Mouse (Mus musculus) neural tube, embryonic 12.5 days (tissue): ENCODE data around the gene Ilf3. TPM values are rescaled to one million over a fixed set of nuclear protein-coding genes. Genes with fewer than 3 reads are reported as not detected.

ENCODE experiments used
- ATAC-seq: fragments of 200-750 bp; cut with Nextera tagmentation; 2 replicates; pipeline ENCODE4 v1.8.0; 2017; ENCODE audit warnings: low read depth, mild to moderate bottlenecking, moderate TSS enrichment, moderate library complexity; ENCODE audit not compliant: low FRiP score
- H3K27ac ChIP-seq: fragments of 300-500 bp; sonication (generic); 2 replicates; pipeline ENCODE4 v1.5.1; 2016
- H3K27me3 ChIP-seq: fragments of 300-500 bp; sonication (generic); replicated peaks from 2 replicates; pipeline ENCODE4 v1.6.1; 2016; ENCODE audit warnings: mild to moderate bottlenecking
- H3K36me3 ChIP-seq: fragments of 300-500 bp; sonication (generic); 2 replicates; pipeline ENCODE4 v1.6.1; 2016; ENCODE audit warnings: mild to moderate bottlenecking
- H3K4me1 ChIP-seq: fragments of 300-500 bp; sonication (generic); 2 replicates; pipeline ENCODE4 v1.6.1; 2016
- H3K4me2 ChIP-seq: fragments of 300-500 bp; sonication (generic); replicated peaks from 2 replicates; pipeline ENCODE4 v1.6.1; 2016; ENCODE audit warnings: mild to moderate bottlenecking
- H3K4me3 ChIP-seq: fragments of 300-500 bp; sonication (generic); 2 replicates; pipeline ENCODE4 v1.5.1; 2016
- H3K9ac ChIP-seq: fragments of 300-500 bp; sonication (generic); 2 replicates; pipeline ENCODE4 v1.6.1; 2016; ENCODE audit warnings: mild to moderate bottlenecking
- H3K9me3 ChIP-seq: fragments of 300-500 bp; sonication (generic); 2 replicates; pipeline ENCODE4 v1.6.1; 2016; ENCODE audit warnings: mild to moderate bottlenecking
- WGBS: fragments of 180-500 bp; shearing (Covaris S2); methylation state at CpG from one replicate; pipeline ENCODE4 v1.1.7; 2016; 5-methylcytosine and 5-hydroxymethylcytosine counted together
- polyA plus RNA-seq: library from polyadenylated mRNA; unstranded; fragments of >200 nt; fragmentation: Nextera tagmentation; extraction: Ambion mirVana; gene quantifications from 2 replicates; pipeline ENCODE4 v1.2.1, GENCODE M21; 2016

The Ilf3 gene
- polyA plus RNA-seq, 1 experiment from 2014 or later = 286 TPM

GRCm38 (mm10) chr9:21434410-21434809 lies 66.7 kb downstream of the Ilf3 start:
- Histone ChIP-seq H3K4me1 (no peaks in the 10 kb centered on the region), H3K9me3 (no peaks in the 10 kb centered on the region), H3K4me3 (no peak overlapping the region), H3K4me2 (no peak overlapping the region), H3K9ac (no peak overlapping the region), H3K27ac (no peak overlapping the region), H3K36me3 (no peaks in the 10 kb centered on the region), H3K27me3 (no peaks in the 10 kb centered on the region)
- WGBS = 99% methylated on average over 2 of the region's 2 CpGs
- no peak for ATAC-seq

- ATAC-seq = no peak
- Histone ChIP-seq H3K4me2 (no peak overlapping the region), H3K36me3 (no peaks in the 10 kb centered on the region), H3K27ac (no peak overlapping the region), H3K4me1 (no peaks in the 10 kb centered on the region), H3K4me3 (no peak overlapping the region), H3K9me3 (no peaks in the 10 kb centered on the region), H3K27me3 (no peaks in the 10 kb centered on the region), H3K9ac (no peak overlapping the region)
- WGBS = 93% methylated on average over 7 of the region's 7 CpGs
Observed at GRCm38 (mm10) chr9:21435777-21436635, 68.3 kb downstream of the Ilf3 start.

- no peak for ATAC-seq
- H3K4me3 ChIP-seq = no peak overlapping the region
- H3K4me2 ChIP-seq = no peak overlapping the region
- H3K27ac ChIP-seq = no peak overlapping the region
- H3K27me3 ChIP-seq = no peaks in the 10 kb centered on the region
- no peak overlapping the region for H3K9ac ChIP-seq
- no peaks in the 10 kb centered on the region for H3K9me3 ChIP-seq
- 97% methylated on average over 6 of the region's 6 CpGs for WGBS
- H3K4me1 ChIP-seq = no peaks in the 10 kb centered on the region
- H3K36me3 ChIP-seq = no peaks in the 10 kb centered on the region
Observed at GRCm38 (mm10) chr9:21437577-21437976, 69.9 kb downstream of the Ilf3 start.

- H3K27ac ChIP-seq = no peak overlapping the region
- H3K9ac ChIP-seq = no peak overlapping the region
- ATAC-seq = no peak
- 79% methylated on average over 3 of the region's 3 CpGs for WGBS
- H3K36me3 ChIP-seq = no peaks in the 10 kb centered on the region
- no peaks in the 10 kb centered on the region for H3K27me3 ChIP-seq
- no peak overlapping the region for H3K4me2 ChIP-seq
- H3K9me3 ChIP-seq = no peaks in the 10 kb centered on the region
- H3K4me3 ChIP-seq = no peak overlapping the region
- no peaks in the 10 kb centered on the region for H3K4me1 ChIP-seq
Observed at GRCm38 (mm10) chr9:21438219-21438618, 70.5 kb downstream of the Ilf3 start.

GRCm38 (mm10) chr9:21439456-21439855 lies 71.8 kb downstream of the Ilf3 start:
- ATAC-seq = no peak
- H3K9ac ChIP-seq = no peak overlapping the region
- H3K27ac ChIP-seq = no peak overlapping the region
- H3K27me3 ChIP-seq = no peaks in the 10 kb centered on the region
- no peaks in the 10 kb centered on the region for H3K36me3 ChIP-seq
- WGBS = 79% methylated on average over 3 of the region's 3 CpGs
- no peak overlapping the region for H3K4me3 ChIP-seq
- H3K9me3 ChIP-seq = no peaks in the 10 kb centered on the region
- no peaks in the 10 kb centered on the region for H3K4me1 ChIP-seq
- no peak overlapping the region for H3K4me2 ChIP-seq

GRCm38 (mm10) chr9:21439914-21440313 lies 72.2 kb downstream of the Ilf3 start:
- Histone ChIP-seq H3K9me3 (no peaks in the 10 kb centered on the region), H3K4me1 (no peaks in the 10 kb centered on the region), H3K4me2 (no peak overlapping the region), H3K36me3 (no peaks in the 10 kb centered on the region), H3K4me3 (no peak overlapping the region), H3K27me3 (no peaks in the 10 kb centered on the region), H3K9ac (no peak overlapping the region), H3K27ac (no peak overlapping the region)
- no peak for ATAC-seq
- 97% methylated on average over 2 of the region's 2 CpGs for WGBS

- H3K4me2 ChIP-seq = no peak overlapping the region
- H3K4me1 ChIP-seq = no peaks in the 10 kb centered on the region
- no peaks in the 10 kb centered on the region for H3K27me3 ChIP-seq
- peaks cover 2% of the 10 kb centered on the region; the same call in 1 of the 2 replicates for H3K36me3 ChIP-seq
- no peaks in the 10 kb centered on the region for H3K9me3 ChIP-seq
- H3K9ac ChIP-seq = no peak overlapping the region
- no peak for ATAC-seq
- H3K4me3 ChIP-seq = no peak overlapping the region
- no peak overlapping the region for H3K27ac ChIP-seq
Observed at GRCm38 (mm10) chr9:21440387-21440786, 72.7 kb downstream of the Ilf3 start.

GRCm38 (mm10) chr9:21443853-21444252 lies 76.2 kb downstream of the Ilf3 start:
- WGBS = 95% methylated on average over 8 of the region's 8 CpGs
- Histone ChIP-seq H3K36me3 (peaks cover 4% of the 10 kb centered on the region; the same call in 1 of the 2 replicates), H3K4me2 (no peak overlapping the region), H3K9me3 (no peaks in the 10 kb centered on the region), H3K4me1 (no peaks in the 10 kb centered on the region), H3K9ac (no peak overlapping the region), H3K4me3 (no peak overlapping the region), H3K27me3 (no peaks in the 10 kb centered on the region), H3K27ac (no peak overlapping the region)
- no peak for ATAC-seq

- H3K27me3 ChIP-seq = no peaks in the 10 kb centered on the region
- 93% methylated on average over 4 of the region's 4 CpGs for WGBS
- no peaks in the 10 kb centered on the region for H3K9me3 ChIP-seq
- H3K9ac ChIP-seq = no peak overlapping the region
- no peak overlapping the region for H3K4me3 ChIP-seq
- H3K27ac ChIP-seq = no peak overlapping the region
- peaks cover 4% of the 10 kb centered on the region; the same call in 1 of the 2 replicates for H3K36me3 ChIP-seq
- H3K4me1 ChIP-seq = no peaks in the 10 kb centered on the region
- H3K4me2 ChIP-seq = no peak overlapping the region
- no peak for ATAC-seq
Observed at GRCm38 (mm10) chr9:21444574-21444973, 76.9 kb downstream of the Ilf3 start.

GRCm38 (mm10) chr9:21445081-21445744 lies 77.5 kb downstream of the Ilf3 start:
- no peak overlapping the region for H3K9ac ChIP-seq
- H3K36me3 ChIP-seq = peaks cover 4% of the 10 kb centered on the region; the same call in 1 of the 2 replicates
- no peak for ATAC-seq
- no peaks in the 10 kb centered on the region for H3K4me1 ChIP-seq
- no peak overlapping the region for H3K4me2 ChIP-seq
- no peak overlapping the region for H3K27ac ChIP-seq
- no peaks in the 10 kb centered on the region for H3K9me3 ChIP-seq
- no peaks in the 10 kb centered on the region for H3K27me3 ChIP-seq
- 95% methylated on average over 6 of the region's 6 CpGs for WGBS
- H3K4me3 ChIP-seq = no peak overlapping the region

GRCm38 (mm10) chr9:21447778-21448177 lies 80.1 kb downstream of the Ilf3 start:
- Histone ChIP-seq H3K4me2 (no peak overlapping the region), H3K27ac (no peak overlapping the region), H3K36me3 (peaks cover 4% of the 10 kb centered on the region; the same call in 1 of the 2 replicates), H3K9me3 (no peaks in the 10 kb centered on the region), H3K27me3 (no peaks in the 10 kb centered on the region), H3K9ac (no peak overlapping the region), H3K4me3 (no peak overlapping the region), H3K4me1 (no peaks in the 10 kb centered on the region)
- ATAC-seq = no peak
- WGBS = 90% methylated on average over 2 of the region's 2 CpGs

- no peaks in the 10 kb centered on the region for H3K4me1 ChIP-seq
- WGBS = 87% methylated on average over 2 of the region's 2 CpGs
- no peaks in the 10 kb centered on the region for H3K27me3 ChIP-seq
- H3K9me3 ChIP-seq = no peaks in the 10 kb centered on the region
- peaks cover 4% of the 10 kb centered on the region; the same call in 1 of the 2 replicates for H3K36me3 ChIP-seq
- no peak overlapping the region for H3K4me2 ChIP-seq
- H3K4me3 ChIP-seq = no peak overlapping the region
- no peak overlapping the region for H3K27ac ChIP-seq
- H3K9ac ChIP-seq = no peak overlapping the region
- ATAC-seq = no peak
Observed at GRCm38 (mm10) chr9:21449710-21450109, 82.0 kb downstream of the Ilf3 start.
